In the genomic region with DNA sequence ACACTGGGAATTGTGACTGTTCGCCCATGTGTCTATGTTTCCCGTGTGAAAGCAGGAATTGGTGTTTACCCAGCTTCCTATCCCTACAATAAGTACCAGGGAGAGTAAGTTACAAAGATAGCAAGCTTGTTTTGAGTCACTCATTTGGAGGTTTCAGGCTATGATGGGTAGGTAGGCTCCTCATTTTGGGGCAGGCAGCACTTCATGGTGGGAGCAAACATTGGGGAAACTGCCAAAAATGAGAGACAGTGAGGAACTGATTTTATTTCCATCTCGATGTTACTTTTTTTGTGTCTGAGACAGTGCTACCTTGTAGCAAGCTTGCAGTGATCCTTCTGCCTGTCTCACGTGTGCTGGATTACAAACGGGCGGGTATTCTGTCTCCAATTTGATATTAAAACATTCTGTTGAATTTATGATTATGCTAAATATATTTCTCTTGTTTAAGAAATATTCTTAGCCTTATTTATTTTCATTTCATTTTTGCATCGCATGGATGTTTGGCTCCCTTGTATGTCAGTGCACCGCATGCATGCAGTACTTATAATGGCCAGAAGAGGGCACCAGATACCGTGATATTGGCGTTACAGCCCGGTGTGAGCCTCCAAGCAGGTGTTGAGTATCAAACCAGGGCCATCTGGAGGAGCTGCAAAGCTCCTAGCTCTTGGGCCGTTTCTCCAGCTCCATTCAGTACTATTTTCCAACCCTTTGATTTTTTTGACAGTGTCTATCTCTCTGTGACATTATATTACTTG, we compare ENCODE assay signal across 9 mouse cellular contexts.
DNase-seq lines count a peak whose midpoint lies in the region; ATAC-seq and TF ChIP-seq lines count a peak whose summit lies in the region.
"Had no signal": no experiment of that assay in that cellular context is flagged by ENCODE, and none has a peak within 500 bp of the region (broad histone marks: within the 10 kb centered on the region; RNA-seq: fewer than 3 reads in every experiment).

No protein-coding gene starts in this region.

- no peaks in the 10 kb centered on the region for H3K27me3 ChIP-seq in hindbrain, postnatal 0 days (ENCODE audit: insufficient read depth, low read length)
- H3K27me3 ChIP-seq in hindbrain, embryonic 12.5 days: no peaks in the 10 kb centered on the region
- H3K27me3 ChIP-seq in neural tube, embryonic 11.5 days (ENCODE audit: control insufficient read depth, insufficient read depth, low read length): no peaks in the 10 kb centered on the region

- no peaks in the 10 kb centered on the region for H3K9me3 ChIP-seq in hindbrain, postnatal 0 days (ENCODE audit: low read length)
- H3K9me3 ChIP-seq in hindbrain, embryonic 12.5 days (replicated peaks): no peaks in the 10 kb centered on the region
- no peaks in the 10 kb centered on the region for H3K9me3 ChIP-seq in neural tube, embryonic 11.5 days (ENCODE audit: control insufficient read depth, low read length)

- intact Hi-C loops in heart, postnatal 14 days (cut with DNase I): no loop called here
- intact Hi-C loops in left cerebral cortex, adult 2 months (cut with DNase I): loop anchor here (2.0 to 5.0 kb wide), 4 partner anchors 105 to 1195 kb away; no protein-coding TSS in a partner anchor

- no peaks in the 10 kb centered on the region for H3K36me3 ChIP-seq in hindbrain, postnatal 0 days (ENCODE audit: insufficient read depth, low read length)
- H3K36me3 ChIP-seq in hindbrain, embryonic 12.5 days: no peaks in the 10 kb centered on the region
- H3K36me3 ChIP-seq in neural tube, embryonic 11.5 days (ENCODE audit: control insufficient read depth, insufficient read depth, low read length): no peaks in the 10 kb centered on the region

- no peaks in the 10 kb centered on the region for H3K4me1 ChIP-seq in hindbrain, postnatal 0 days (ENCODE audit: insufficient read depth, low read length)
- no peaks in the 10 kb centered on the region for H3K4me1 ChIP-seq in hindbrain, embryonic 12.5 days
- no peaks in the 10 kb centered on the region for H3K4me1 ChIP-seq in neural tube, embryonic 11.5 days (ENCODE audit: control insufficient read depth, insufficient read depth, low read length)

- 44% methylated on average over 12 of the region's 12 CpGs for WGBS in hindbrain, postnatal 0 days
- 44% methylated on average over 12 of the region's 12 CpGs for WGBS in hindbrain, embryonic 12.5 days
- WGBS in neural tube, embryonic 11.5 days: 42% methylated on average over 12 of the region's 12 CpGs

- no peak for ATAC-seq in hindbrain, postnatal 0 days
- ATAC-seq in hindbrain, embryonic 12.5 days (ENCODE audit: low FRiP score): no peak
- ATAC-seq in neural tube, embryonic 11.5 days (ENCODE audit: insufficient read depth, low FRiP score, low TSS enrichment): no peak

- H3K4me3 ChIP-seq in hindbrain, postnatal 0 days (ENCODE audit: low read length): no peak overlapping the region
- no peak overlapping the region for H3K4me3 ChIP-seq in hindbrain, embryonic 12.5 days
- peak overlapping the region; percentile 11; the same call in 1 of the 2 replicates for H3K4me3 ChIP-seq in left cerebral cortex, adult 2 months
- no peak overlapping the region for H3K4me3 ChIP-seq in neural tube, embryonic 11.5 days (ENCODE audit: low read depth, low read length)
- H3K4me3 ChIP-seq: erythroblast, embryonic 14.5 days had no signal

- DNase-seq in hindbrain, postnatal 0 days (ENCODE audit: low spot score): peak; percentile 49
- peak; percentile 14 for DNase-seq in MN1 (ENCODE audit: low spot score)
- peak; percentile 26 for DNase-seq in cerebellum, adult 8-10 months
- DNase-seq in heart, postnatal 14 days: peak; percentile 31 to 69
- peak; percentile 44 to 71 for DNase-seq in left cerebral cortex, adult 2 months (ENCODE audit: extremely low spot score in 1 of 2, low spot score in 2 of 2)
- DNase-seq in neural tube, embryonic 11.5 days (ENCODE audit: low spot score): peak; percentile 47
- peak; percentile 41 for DNase-seq in urinary bladder, postnatal 14 days (ENCODE audit: low spot score)

- H3K4me2 ChIP-seq in hindbrain, postnatal 0 days (ENCODE audit: low read depth, low read length): no peak overlapping the region
- no peak overlapping the region for H3K4me2 ChIP-seq in hindbrain, embryonic 12.5 days (replicated peaks)
- no peak overlapping the region for H3K4me2 ChIP-seq in neural tube, embryonic 11.5 days (ENCODE audit: low read depth)

- H3K9ac ChIP-seq in hindbrain, postnatal 0 days (replicated peaks; ENCODE audit: low read length): no peak overlapping the region
- H3K9ac ChIP-seq in hindbrain, embryonic 12.5 days: no peak overlapping the region
- H3K9ac ChIP-seq in neural tube, embryonic 11.5 days (ENCODE audit: low read length): no peak overlapping the region

- peak; percentile 81 for TF ChIP-seq CTCF in hindbrain, postnatal 0 days (IDR thresholded peaks at IDR 0.05; ENCODE audit: low read depth)
- peak; percentile 95 for TF ChIP-seq CTCF in left cerebral cortex, adult 2 months (IDR thresholded peaks at IDR 0.05)

- H3K27ac ChIP-seq in hindbrain, postnatal 0 days: no peak overlapping the region
- no peak overlapping the region for H3K27ac ChIP-seq in hindbrain, embryonic 12.5 days
- H3K27ac ChIP-seq in left cerebral cortex, adult 2 months: peak overlapping the region; percentile 69
- no peak overlapping the region for H3K27ac ChIP-seq in neural tube, embryonic 11.5 days (ENCODE audit: low read depth, low read length)
